Mouse (Mus musculus) kidney, adult 8-10 months (tissue): ENCODE data around the gene Tcl1b4.
A peak's percentile ranks its signal among the peaks of the same experiment; 100 is the strongest.
"Not testable (repeated sequence)": the region's sequence is repeated elsewhere in the genome, so short reads cannot be mapped to it uniquely, and the experiment has no call there.

ENCODE experiments used
- DNase-seq, 2 experiments: peaks; one replicate each; pipeline ENCODE4 v3.0.0; 2022

The Tcl1b4 gene

DNA sequence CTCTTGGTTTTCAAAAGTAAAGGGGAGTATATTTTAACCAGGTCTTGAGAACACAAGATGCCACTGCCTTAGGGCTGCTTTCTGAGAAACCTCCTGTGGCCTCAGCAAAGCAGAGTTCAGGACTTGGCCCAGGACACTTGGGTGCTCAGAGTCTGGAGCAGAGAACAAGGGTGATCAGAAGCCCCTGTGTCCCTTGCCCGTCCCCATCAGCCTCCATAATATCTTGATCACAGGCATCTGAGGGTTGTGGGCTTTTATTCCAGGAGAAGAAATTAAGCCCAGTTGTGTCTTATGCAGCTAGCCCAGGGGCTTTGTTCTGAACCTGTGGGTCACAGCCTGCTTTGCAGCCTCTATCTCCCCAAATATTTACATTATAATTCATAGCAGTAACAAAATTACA, at the start of gene Tcl1b4:
TSS of gene Tcl1b4 (plus strand) at position 301 of the 400 bp plus-strand sequence.
- not testable (repeated sequence) for DNase-seq

- not testable (repeated sequence) for DNase-seq
These were observed 46.5 kb upstream of the Tcl1b4 start for GRCm38 (mm10) chr12:105155286-105155685.

DNA sequence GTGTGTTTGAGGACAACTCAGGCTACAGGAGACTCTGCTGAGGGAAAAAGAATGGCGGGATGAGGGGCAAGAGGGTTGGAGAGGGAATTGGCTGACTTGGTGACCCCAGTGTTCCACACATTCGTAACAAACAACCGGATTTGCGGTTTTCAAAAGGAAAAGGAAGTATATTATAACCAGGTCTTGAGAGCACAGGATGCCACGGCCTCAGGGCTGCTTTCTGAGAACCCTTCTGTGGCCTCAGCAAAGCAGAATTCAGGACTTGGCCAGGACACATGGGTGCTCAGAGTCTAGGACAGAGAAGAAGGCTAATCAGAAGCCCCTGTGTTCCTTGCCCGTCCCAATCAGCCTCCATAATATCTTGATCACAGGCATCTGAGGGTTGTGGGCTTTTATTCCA, 42.9 kb upstream of the Tcl1b4 start:
- no peak for DNase-seq

DNA sequence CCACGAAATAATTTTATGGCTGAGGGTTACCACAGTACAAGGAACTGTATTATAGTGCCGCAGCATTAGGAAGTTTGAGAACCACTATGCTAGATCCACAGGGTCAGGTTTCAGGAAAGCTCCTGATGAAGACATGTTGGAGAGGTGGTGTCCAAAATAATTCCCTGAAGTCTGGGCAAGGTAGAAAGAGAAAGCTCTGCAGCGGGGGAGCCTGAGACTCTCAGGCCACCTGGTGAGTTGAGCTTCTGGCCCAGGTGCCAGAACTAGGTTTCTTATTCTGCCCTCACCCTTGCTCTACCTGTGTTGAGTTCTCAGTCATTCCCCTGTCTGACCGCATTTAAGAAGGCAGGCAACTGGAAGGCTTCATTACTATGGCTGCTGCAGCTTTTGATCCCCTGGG, 42.4 kb upstream of the Tcl1b4 start, which contains the start of gene Tcl1b1:
TSS of gene Tcl1b1 (plus strand) at position 301 of the 400 bp plus-strand sequence.
- no peak for DNase-seq

GRCm38 (mm10) chr12:105166734-105167133, 35.0 kb upstream of the Tcl1b4 start:
- DNase-seq = no peak

GRCm38 (mm10) chr12:105173366-105173765, 28.4 kb upstream of the Tcl1b4 start:
- no peak for DNase-seq

DNA sequence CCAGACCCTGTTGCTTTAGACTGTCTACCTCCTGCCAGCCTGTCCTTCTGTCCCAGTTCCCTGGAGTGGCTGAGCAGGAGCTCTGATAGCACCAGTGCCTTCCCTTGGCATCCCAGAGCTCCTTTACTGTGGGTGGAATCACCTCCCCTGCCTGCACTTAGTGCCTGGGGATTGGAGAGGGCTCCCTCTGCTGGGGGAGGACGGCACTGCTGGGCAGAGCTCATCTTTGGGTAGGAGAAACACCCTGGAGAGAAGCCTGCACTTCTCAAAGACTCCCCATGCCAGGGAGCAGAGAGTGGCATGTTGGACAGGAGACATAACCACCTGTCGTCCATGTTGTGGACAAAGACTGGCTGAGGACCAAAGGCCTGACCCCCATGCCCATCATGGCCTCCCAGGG, 27.4 kb upstream of the Tcl1b4 start:
- DNase-seq = peak; percentile 14 to 76

GRCm38 (mm10) chr12:105176044-105176443, 25.7 kb upstream of the Tcl1b4 start, which contains the start of gene Tcl1b5:
Gene Tcl1b5 (plus strand): TSS chr12:105176344.
- not testable (repeated sequence) for DNase-seq

- DNase-seq = not testable (repeated sequence)
These were observed 20.6 kb upstream of the Tcl1b4 start for GRCm38 (mm10) chr12:105181040-105181644.

- peak in 1 of 2 experiments; percentile 25 for DNase-seq
These were observed 12.8 kb upstream of the Tcl1b4 start for GRCm38 (mm10) chr12:105188980-105189379.

DNA sequence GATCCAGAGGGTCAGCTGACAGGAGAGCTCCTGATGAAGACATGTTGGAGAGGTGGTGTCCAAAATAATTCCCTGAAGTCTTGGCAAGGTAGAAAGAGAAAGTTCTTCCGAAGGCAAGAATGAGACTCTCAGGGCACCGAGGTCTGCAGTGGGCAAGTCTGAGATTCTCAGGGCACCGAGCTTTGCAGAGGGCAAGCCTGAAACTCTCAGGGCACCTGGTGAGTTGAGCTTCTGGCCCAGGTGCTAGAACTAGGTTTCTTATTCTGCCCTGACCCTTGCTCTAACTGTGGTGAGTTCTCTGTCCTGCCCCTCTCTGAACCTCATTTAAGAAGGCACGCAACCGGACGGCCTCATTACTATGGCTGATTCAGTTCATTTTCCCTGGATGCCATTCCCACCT, 11.0 kb upstream of the Tcl1b4 start, which contains the start of gene Tcl1b3:
TSS of gene Tcl1b3 (plus strand) at position 301 of the 400 bp plus-strand sequence.
- not testable (repeated sequence) for DNase-seq

DNA sequence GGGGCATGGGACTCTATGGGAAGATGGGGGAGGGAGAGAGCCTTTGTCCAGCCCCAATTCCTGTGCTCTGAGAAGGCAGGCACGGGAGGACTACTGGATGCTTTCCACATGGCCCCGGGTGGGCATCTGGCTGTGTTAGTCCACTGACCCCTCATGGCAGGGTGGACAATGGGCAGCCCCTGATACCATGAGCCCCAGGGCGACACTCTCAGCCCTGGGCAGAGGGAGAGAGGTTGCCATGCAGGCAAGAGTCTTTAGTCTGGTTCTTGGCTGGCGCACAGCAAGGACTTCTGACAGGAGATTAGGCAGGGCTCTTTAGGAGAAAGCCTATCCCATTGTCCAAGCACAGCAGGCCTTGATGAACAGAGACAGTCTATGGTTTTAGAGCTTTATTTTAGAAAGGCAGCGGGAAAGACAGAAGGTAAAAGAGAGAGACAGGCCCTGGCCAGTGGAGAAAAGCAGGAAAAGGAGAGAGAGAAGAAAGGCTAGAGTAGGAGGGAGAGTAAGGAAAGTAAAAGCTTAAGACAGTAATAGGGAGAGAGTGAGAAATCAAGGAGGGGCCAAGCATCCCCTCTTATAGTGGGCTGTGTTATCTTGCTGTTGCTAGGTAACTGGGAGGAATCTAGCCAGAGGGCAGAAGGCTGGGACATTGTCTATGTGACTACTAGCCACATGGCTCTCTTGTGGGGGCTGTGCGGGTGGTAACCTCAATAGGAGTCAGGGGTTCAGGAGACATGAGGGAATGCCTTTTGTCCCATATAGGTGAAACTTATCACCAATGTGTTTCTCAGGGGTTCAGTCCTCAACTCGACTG, 1.9 kb upstream of the Tcl1b4 start:
- DNase-seq = not testable (repeated sequence)

DNA sequence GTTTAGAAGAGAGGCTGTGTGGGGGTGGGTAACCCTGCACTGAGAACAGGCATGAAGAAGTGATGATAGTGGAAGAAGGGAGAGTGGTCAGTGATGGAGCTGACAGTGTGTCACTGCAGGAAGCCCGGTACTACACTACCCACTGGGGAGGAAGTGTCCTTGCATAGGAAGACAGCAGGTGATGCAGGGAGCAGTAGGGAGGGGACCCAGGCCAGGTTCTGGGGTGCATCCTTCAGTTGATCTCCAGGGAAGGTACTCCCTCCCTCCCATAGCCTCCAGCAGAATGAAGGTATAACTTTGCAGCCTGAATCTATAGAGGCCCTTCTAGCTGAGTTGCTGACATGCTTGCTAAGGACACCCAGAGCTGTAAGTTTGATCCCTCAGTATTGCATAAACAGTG, 5.3 kb downstream of the Tcl1b4 start:
- DNase-seq = no peak

DNA sequence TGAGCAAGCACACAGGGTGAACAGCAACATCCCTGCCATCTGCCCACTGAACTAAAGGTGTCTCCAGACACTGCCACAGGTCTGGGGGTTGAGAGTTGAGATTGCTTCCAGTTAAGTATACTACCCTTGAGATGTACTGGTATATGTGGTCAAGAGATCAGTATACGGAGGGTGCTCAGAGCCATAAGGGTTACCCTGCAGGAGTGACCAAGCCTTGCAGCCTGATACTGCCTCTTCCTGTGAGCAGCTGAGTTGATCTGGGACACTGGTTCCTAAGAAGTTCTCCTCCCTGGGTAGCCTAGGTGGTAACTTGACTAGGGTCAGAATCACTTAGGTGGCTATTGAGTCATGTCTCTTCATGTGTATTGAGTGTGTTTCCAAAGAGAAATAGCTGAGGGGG, 6.7 kb downstream of the Tcl1b4 start:
- DNase-seq = no peak

DNA sequence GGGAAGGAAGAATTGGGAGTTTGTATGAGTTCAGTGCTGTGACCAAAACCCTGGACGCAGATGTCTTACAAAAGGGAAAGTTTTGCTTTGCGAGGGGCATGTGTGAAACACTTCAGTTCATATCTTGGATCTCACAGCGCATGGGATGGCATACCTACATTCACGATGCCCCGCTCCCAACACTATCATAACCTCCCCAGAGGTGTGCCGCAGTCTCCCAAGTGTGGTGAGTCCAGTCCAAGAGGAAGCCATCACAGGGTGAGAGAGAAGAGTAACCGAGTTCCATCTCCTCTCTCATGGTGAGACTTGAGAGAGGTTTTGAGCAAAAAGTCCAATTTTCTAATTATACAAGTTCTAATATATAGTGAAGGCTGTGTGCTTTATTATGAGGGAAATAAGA, 7.5 kb downstream of the Tcl1b4 start:
- no peak for DNase-seq

DNA sequence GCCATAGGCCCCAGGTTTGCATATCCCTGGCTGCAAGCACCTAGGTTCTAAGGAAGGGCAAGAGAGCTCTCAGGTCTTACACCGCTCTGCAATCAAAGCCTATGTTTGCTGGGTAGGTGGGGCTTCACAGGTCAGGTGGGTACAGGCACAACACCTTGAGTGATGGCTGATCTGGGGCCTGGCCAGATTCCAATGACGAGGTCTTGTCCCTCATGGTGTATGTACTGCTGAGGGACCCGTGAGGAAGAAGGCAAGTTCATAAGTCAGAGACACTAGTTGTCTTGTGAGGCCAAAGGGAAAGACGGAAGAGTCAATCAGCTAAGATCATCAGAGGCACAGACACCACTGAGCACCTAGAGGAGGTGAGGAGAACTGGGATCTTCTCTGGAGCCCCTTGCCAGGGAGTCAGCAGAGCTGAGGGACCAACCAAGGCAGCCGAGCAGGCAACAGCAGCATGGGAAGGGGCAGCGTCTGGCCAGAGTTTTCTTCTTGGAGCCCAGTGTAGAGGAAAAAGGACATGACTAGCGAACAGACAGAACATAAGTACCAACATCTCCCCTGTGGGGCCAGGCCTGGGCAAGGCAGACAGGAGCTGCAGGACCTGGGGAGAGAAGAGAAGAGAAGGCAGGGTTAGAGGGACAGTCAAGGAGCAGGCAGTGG, 15.5 kb downstream of the Tcl1b4 start:
- no peak for DNase-seq

GRCm38 (mm10) chr12:105222601-105223319, 21.0 kb downstream of the Tcl1b4 start, which contains the start of gene Tcl1:
Gene Tcl1 (minus strand): TSS chr12:105222793.
- DNase-seq = no peak

GRCm38 (mm10) chr12:105224621-105225320, 23.0 kb downstream of the Tcl1b4 start:
- DNase-seq = no peak

- no peak for DNase-seq
These were observed 32.6 kb downstream of the Tcl1b4 start for GRCm38 (mm10) chr12:105234362-105234761.

GRCm38 (mm10) chr12:105235091-105235490, 33.3 kb downstream of the Tcl1b4 start:
- DNase-seq = no peak

DNA sequence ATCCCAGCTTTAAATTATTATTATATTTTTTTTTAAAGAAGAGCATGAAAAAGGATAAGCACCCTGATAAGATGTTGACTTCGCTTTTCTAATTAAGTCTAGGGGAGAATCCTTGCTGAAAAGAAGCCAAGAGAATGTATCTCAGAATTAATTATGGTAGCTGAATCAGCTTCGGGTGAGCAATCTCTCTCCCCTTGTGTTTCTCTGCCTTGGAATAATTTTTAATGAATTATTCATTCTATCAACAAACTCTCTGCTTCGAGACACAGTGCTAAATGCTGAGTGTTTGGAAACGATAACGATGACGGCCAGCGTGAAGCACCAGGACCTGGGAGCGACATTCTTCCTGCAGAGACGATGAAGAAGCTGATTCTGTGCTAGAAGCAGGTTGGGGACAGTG, 37.3 kb downstream of the Tcl1b4 start:
- no peak for DNase-seq

DNA sequence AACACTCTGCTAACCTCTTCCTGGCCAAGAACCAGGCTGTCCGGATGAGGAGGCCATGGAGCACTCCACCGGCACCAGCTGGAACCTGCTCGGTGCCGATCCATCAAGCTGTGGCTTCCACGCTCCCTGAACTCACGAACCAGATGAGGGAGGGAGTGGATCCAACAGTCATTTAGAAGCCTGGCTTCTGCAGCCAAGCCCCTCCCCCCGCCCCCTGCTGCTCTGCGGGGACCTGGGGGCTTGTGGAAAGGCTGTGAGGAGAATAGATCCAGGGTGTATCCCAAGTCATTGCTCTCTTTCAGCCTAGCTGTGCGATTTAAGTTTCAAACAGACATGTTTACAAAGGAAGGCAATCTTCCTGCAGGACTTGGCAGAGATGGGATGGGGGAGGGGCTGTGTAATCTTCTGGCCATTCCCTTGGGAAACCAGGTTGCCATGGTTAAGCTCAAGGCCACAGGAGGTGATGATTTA, 47.0 kb downstream of the Tcl1b4 start:
- peak in 1 of 2 experiments; percentile 7 for DNase-seq
